Mouse (Mus musculus) C2C12 (cell line): Measurements from ENCODE around the gene Gm26897.

ENCODE experiments used
- CEBPB ChIP-seq: IDR thresholded peaks from one replicate; pipeline ENCODE4 v1.6.1; 2011; ENCODE audit warnings: low read depth, mild to moderate bottlenecking, control low read depth, moderate library complexity
- CTCF ChIP-seq: IDR thresholded peaks from one replicate; pipeline ENCODE4 v1.5.1; 2011; ENCODE audit not compliant: control insufficient read depth, insufficient read depth, insufficient read length
- FOSL1 ChIP-seq: IDR thresholded peaks from one replicate; pipeline ENCODE4 v1.8.0; 2011; ENCODE audit warnings: mild to moderate bottlenecking, low read length; ENCODE audit not compliant: poor library complexity, insufficient read depth, severe bottlenecking
- MAX ChIP-seq: IDR thresholded peaks from one replicate; pipeline ENCODE4 v1.6.1; 2011; ENCODE audit warnings: mild to moderate bottlenecking, control low read depth
- MYOD1 ChIP-seq: IDR thresholded peaks from one replicate; pipeline ENCODE4 v1.6.1; 2011; ENCODE audit warnings: low read depth; ENCODE audit not compliant: control insufficient read depth, insufficient read length
- MYOG ChIP-seq: IDR thresholded peaks from one replicate; pipeline ENCODE4 v1.6.1; 2011; ENCODE audit not compliant: control insufficient read depth, insufficient read length; ENCODE audit errors: extremely low read depth
- USF1 ChIP-seq: IDR thresholded peaks from one replicate; pipeline ENCODE4 v1.6.1; 2011; ENCODE audit warnings: low read depth, mild to moderate bottlenecking, control low read depth, moderate library complexity

DNA sequence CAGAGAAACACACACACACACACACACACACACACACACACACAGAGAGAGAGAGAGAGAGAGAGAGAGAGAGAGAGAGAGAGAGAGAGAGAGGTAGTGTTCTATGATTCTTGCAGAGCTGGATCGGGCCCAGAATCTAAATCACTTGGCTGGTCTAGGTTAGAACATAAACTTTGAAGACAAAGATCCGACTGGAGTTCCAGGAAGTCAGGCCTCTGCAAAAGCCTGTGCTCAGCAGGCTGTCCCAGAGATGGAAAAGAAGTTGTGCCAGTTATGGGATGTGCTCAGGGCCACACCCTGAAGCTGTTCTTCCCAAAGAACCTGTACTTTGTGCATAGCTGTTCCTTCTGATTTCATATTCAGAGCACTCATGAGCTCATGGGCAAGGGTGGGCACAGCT lies 1.5 kb upstream of the Gm26897 start:
- TF ChIP-seq CTCF: no peak
- no peak for TF ChIP-seq USF1
- no peak for TF ChIP-seq MYOD1
- TF ChIP-seq MAX: no peak
- TF ChIP-seq MYOG: no peak
- TF ChIP-seq CEBPB: no peak
- no peak for TF ChIP-seq FOSL1
